In the genomic region with DNA sequence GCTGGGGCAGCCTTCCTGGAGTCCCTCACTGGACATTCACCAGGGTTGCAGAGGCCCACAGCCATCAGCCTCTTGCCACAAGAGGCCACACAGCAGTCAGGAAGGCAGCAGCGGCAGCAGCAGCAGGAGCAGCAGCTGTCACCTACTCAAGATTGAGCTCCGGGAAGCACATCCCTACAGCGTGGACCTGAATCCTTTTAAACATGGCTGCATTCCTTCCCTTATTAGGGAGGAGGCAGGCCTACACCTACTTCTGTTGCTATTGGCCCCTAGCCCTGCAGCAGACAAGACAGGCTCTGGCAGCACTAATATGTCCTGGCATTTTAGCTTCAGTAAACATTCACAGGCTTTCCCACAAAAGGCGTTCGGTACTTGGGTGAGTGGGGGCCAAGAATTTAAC, we compare ENCODE assay signal across 8 mouse cellular contexts. TPM values are rescaled to one million over a fixed set of nuclear protein-coding genes. Genes with fewer than 3 reads are reported as not detected.
A peak's percentile ranks its signal among the peaks of the same experiment; 100 is the strongest.
DNase-seq lines count a peak whose midpoint lies in the region; ATAC-seq lines count a peak whose summit lies in the region.

No protein-coding gene starts in this region.

- H3K9me3 ChIP-seq in lung, embryonic 15.5 days = no peaks in the 10 kb centered on the region
- no peaks in the 10 kb centered on the region for H3K9me3 ChIP-seq in heart, embryonic 13.5 days
- H3K9me3 ChIP-seq in neural tube, embryonic 14.5 days (ENCODE audit: control insufficient read depth, low read length) = no peaks in the 10 kb centered on the region

- H3K27ac ChIP-seq in lung, embryonic 15.5 days = peak overlapping the region; percentile 73
- peak overlapping the region; percentile 99 for H3K27ac ChIP-seq in heart, embryonic 13.5 days (replicated peaks)
- no peak overlapping the region for H3K27ac ChIP-seq in neural tube, embryonic 14.5 days (ENCODE audit: low read depth, low read length)

- peak; percentile 40 to 44 for DNase-seq in cerebellum, postnatal 25 days
- DNase-seq in cerebellum, postnatal 4 days (ENCODE audit: low spot score in 2 of 2) = no peak
- no peak for DNase-seq in lung, postnatal 25 days (ENCODE audit: low spot score)
- DNase-seq in frontal cortex, postnatal 14 days (ENCODE audit: low spot score in 2 of 2) = no peak
- no peak for DNase-seq in thymus, adult 18-20 months

- H3K4me3 ChIP-seq in lung, embryonic 15.5 days = no peak overlapping the region
- 0 out of 2 replicates have a peak overlapping the region, but pooled peaks have one; percentile 69 for H3K4me3 ChIP-seq in heart, embryonic 13.5 days
- no peak overlapping the region for H3K4me3 ChIP-seq in neural tube, embryonic 14.5 days (ENCODE audit: low read depth, low read length)

- peaks cover 59% of the 10 kb centered on the region for H3K36me3 ChIP-seq in lung, embryonic 15.5 days
- H3K36me3 ChIP-seq in heart, embryonic 13.5 days = peaks cover 72% of the 10 kb centered on the region
- peaks cover 60% of the 10 kb centered on the region for H3K36me3 ChIP-seq in neural tube, embryonic 14.5 days (ENCODE audit: control insufficient read depth, insufficient read depth, low read length)

- H3K27me3 ChIP-seq in lung, embryonic 15.5 days = no peaks in the 10 kb centered on the region
- no peaks in the 10 kb centered on the region for H3K27me3 ChIP-seq in heart, embryonic 13.5 days (replicated peaks)
- no peaks in the 10 kb centered on the region for H3K27me3 ChIP-seq in neural tube, embryonic 14.5 days (ENCODE audit: control insufficient read depth, insufficient read depth, low read length)

- WGBS in lung, embryonic 15.5 days = 39% methylated on average over 5 of the region's 5 CpGs
- WGBS in heart, embryonic 13.5 days = 26% methylated on average over 5 of the region's 5 CpGs
- 73% methylated on average over 5 of the region's 5 CpGs for WGBS in neural tube, embryonic 14.5 days

- H3K4me1 ChIP-seq in lung, embryonic 15.5 days = peaks cover 29% of the 10 kb centered on the region
- H3K4me1 ChIP-seq in heart, embryonic 13.5 days = peaks cover 46% of the 10 kb centered on the region
- H3K4me1 ChIP-seq in neural tube, embryonic 14.5 days (ENCODE audit: control insufficient read depth, insufficient read depth, low read length) = peaks cover 24% of the 10 kb centered on the region

- H3K4me2 ChIP-seq in lung, embryonic 15.5 days = no peak overlapping the region
- peak overlapping the region; percentile 91 for H3K4me2 ChIP-seq in heart, embryonic 13.5 days
- H3K4me2 ChIP-seq in neural tube, embryonic 14.5 days (ENCODE audit: low read depth, low read length) = no peak overlapping the region

- H3K9ac ChIP-seq in lung, embryonic 15.5 days = no peak overlapping the region
- peak overlapping the region; percentile 92 for H3K9ac ChIP-seq in heart, embryonic 13.5 days
- H3K9ac ChIP-seq in neural tube, embryonic 14.5 days (replicated peaks; ENCODE audit: low read depth, low read length) = 0 out of 2 replicates have a peak overlapping the region, but pooled peaks have one; percentile 8

- no peak for ATAC-seq in lung, embryonic 15.5 days (ENCODE audit: borderline replicate concordance, extremely low read depth, low FRiP score, low TSS enrichment)
- no peak for ATAC-seq in heart, embryonic 13.5 days (ENCODE audit: extremely low read depth, insufficient number of reproducible peaks, low FRiP score, low TSS enrichment)
- ATAC-seq in neural tube, embryonic 14.5 days (ENCODE audit: low read depth) = no peak

RNA-seq across cellular contexts. Expression of a gene that starts 3.7 kb away (rescaled TPM):
- polyA plus RNA-seq in lung, embryonic 15.5 days (2015; fragmentation: Nextera tagmentation; extraction: Ambion mirVana) = 1,477 and 1,532 TPM in 2 replicates
- polyA plus RNA-seq in heart, embryonic 13.5 days (2015; fragmentation: Nextera tagmentation; extraction: Ambion mirVana) = 1,202 and 1,344 TPM in 2 replicates
- polyA plus RNA-seq in neural tube, embryonic 14.5 days (2014; fragmentation: Nextera tagmentation; extraction: Ambion mirVana) = 831 and 835 TPM in 2 replicates

RNA-seq across cellular contexts. Expression of a gene that starts 8.3 kb away (rescaled TPM):
- polyA plus RNA-seq in lung, embryonic 15.5 days (2015; fragmentation: Nextera tagmentation; extraction: Ambion mirVana) = 2.9 and 4.3 TPM in 2 replicates
- polyA plus RNA-seq in heart, embryonic 13.5 days (2015; fragmentation: Nextera tagmentation; extraction: Ambion mirVana) = 3.2 and 4.5 TPM in 2 replicates
- polyA plus RNA-seq in neural tube, embryonic 14.5 days (2014; fragmentation: Nextera tagmentation; extraction: Ambion mirVana) = 6.4 and 8.9 TPM in 2 replicates

RNA-seq across cellular contexts. Expression of a gene that starts 31.2 kb away (rescaled TPM):
- polyA plus RNA-seq in lung, embryonic 15.5 days (2015; fragmentation: Nextera tagmentation; extraction: Ambion mirVana) = 70.2 and 74.7 TPM in 2 replicates
- polyA plus RNA-seq in heart, embryonic 13.5 days (2015; fragmentation: Nextera tagmentation; extraction: Ambion mirVana) = 55.2 and 57.1 TPM in 2 replicates
- 179 and 205 TPM in 2 replicates for polyA plus RNA-seq in neural tube, embryonic 14.5 days (2014; fragmentation: Nextera tagmentation; extraction: Ambion mirVana)

RNA-seq across cellular contexts. Expression of a gene that starts 35.4 kb away (rescaled TPM):
- 28.8 and 31.5 TPM in 2 replicates for polyA plus RNA-seq in lung, embryonic 15.5 days (2015; fragmentation: Nextera tagmentation; extraction: Ambion mirVana)
- polyA plus RNA-seq in heart, embryonic 13.5 days (2015; fragmentation: Nextera tagmentation; extraction: Ambion mirVana) = 17.2 and 17.3 TPM in 2 replicates
- 10.0 and 25.9 TPM in 2 replicates for polyA plus RNA-seq in neural tube, embryonic 14.5 days (2014; fragmentation: Nextera tagmentation; extraction: Ambion mirVana)

RNA-seq across cellular contexts. Expression of a gene that starts 57.3 kb away (rescaled TPM):
- polyA plus RNA-seq in lung, embryonic 15.5 days (2015; fragmentation: Nextera tagmentation; extraction: Ambion mirVana) = 14.6 and 14.9 TPM in 2 replicates
- 7.6 and 9.4 TPM in 2 replicates for polyA plus RNA-seq in heart, embryonic 13.5 days (2015; fragmentation: Nextera tagmentation; extraction: Ambion mirVana)
- 11.7 and 18.1 TPM in 2 replicates for polyA plus RNA-seq in neural tube, embryonic 14.5 days (2014; fragmentation: Nextera tagmentation; extraction: Ambion mirVana)

Comparison
In these comparisons a context has a peak if more than half of its experiments do, and no peak if none do; other contexts are left out.
1. DNase-seq: peak in cerebellum, postnatal 25 days (2 of 2); none in cerebellum, postnatal 4 days (0 of 2), lung, postnatal 25 days (single experiment), frontal cortex, postnatal 14 days (0 of 2) and thymus, adult 18-20 months (0 of 2).